Mouse (Mus musculus) embryonic fibroblast, embryonic 13.5 days (primary cell): ENCODE data around the gene Mylip.

Source experiments
- CTCF ChIP-seq: IDR thresholded peaks from 2 replicates; pipeline ENCODE4 v1.5.1; 2011; ENCODE audit warnings: mild to moderate bottlenecking, control low read depth, low read length, moderate library complexity, borderline replicate concordance; ENCODE audit not compliant: insufficient read depth
- POLR2A ChIP-seq: IDR thresholded peaks from 2 replicates; pipeline ENCODE4 v1.6.1; 2011; ENCODE audit warnings: low read depth, mild to moderate bottlenecking, control low read depth, low read length, moderate library complexity

DNA sequence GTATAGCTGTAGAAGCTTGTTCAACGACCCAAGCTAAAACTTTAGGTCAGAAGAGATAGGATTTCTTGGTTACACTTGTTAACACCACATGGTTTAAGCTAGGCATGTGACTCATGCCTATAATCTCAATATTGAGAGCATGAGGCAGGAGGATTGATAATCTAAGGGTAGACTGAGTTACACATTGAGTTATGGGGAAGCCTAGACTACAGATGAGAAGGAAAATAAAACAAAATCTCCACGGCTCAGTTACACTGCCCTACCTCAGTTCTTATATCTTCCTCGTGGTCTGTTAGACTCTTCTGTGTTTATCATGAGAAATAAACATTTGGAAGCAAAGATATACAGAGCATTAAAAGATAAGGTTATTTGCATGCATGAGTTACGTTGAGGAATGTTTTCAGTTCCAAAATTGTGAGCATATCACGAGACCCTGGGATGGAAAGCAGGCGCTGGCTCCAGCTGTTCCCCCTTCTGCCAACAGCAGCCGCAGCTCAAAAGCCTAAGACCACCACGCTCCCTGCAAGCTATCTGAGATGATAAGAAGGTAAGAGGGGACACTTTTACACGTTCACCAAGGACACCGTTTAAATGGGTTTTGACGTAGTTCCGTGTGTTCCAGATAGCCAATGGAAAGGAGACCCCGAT is 30.7 kb upstream of the Mylip start:
- TF ChIP-seq CTCF (no peak), POLR2A (no peak)
